9 mouse cellular contexts compared by ENCODE assay signal in the genomic region with DNA sequence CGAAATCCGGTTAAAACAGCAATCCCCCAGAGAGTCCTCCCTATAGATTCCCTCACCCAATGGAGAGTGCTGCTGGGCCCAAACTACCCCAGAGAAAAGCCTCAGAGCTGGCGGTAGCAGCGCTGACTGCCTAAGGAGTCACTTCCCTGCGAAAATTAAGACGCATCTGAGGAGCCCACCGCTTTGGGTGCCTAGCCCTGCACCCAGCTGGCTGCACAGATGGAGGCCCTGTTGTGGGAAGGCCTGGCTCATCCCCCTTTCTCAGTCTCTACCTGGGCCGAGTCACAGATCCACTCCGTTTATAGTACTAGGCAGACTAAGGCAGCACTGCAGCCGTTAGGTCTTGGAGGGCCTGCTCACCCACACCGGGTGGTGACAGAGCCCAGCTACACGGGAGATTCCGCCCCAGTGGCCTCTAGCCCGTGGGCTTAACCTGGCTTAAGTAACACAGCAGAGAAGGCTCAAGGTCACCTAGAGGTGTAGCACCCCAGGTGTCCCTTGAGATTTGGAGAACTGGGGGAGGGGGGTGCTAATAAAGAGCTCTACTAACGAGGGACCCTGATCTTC. TPM values are rescaled to one million over a fixed set of nuclear protein-coding genes. Genes with fewer than 3 reads are reported as not detected.
DNase-seq lines count a peak whose midpoint lies in the region; ATAC-seq and TF ChIP-seq lines count a peak whose summit lies in the region.
"Had no signal": no experiment of that assay in that cellular context is flagged by ENCODE, and none has a peak within 500 bp of the region (broad histone marks: within the 10 kb centered on the region; RNA-seq: fewer than 3 reads in every experiment).

No protein-coding gene starts in this region.

- peak overlapping the region; percentile 24; the same call in 1 of the 2 replicates for H3K4me3 ChIP-seq in embryonic fibroblast, embryonic 13.5 days (ENCODE audit: insufficient read depth, low read length)
- peak overlapping the region; percentile 68 for H3K4me3 ChIP-seq in intestine, embryonic 15.5 days (replicated peaks)

- no peak for ATAC-seq in intestine, embryonic 15.5 days

- 14% methylated on average over 15 of the region's 15 CpGs for WGBS in intestine, embryonic 15.5 days

- H3K27ac ChIP-seq in embryonic fibroblast, embryonic 13.5 days (ENCODE audit: insufficient read depth, low read length), result no peak overlapping the region
- H3K27ac ChIP-seq in intestine, embryonic 15.5 days, result no peak overlapping the region

- no peak for TF ChIP-seq POLR2A in embryonic fibroblast, embryonic 13.5 days (IDR thresholded peaks at IDR 0.05; ENCODE audit: low read depth, low read length)

- TF ChIP-seq CTCF in embryonic fibroblast, embryonic 13.5 days (IDR thresholded peaks at IDR 0.05; ENCODE audit: borderline replicate concordance, insufficient read depth, low read length), result no peak

- no peaks in the 10 kb centered on the region for H3K9me3 ChIP-seq in intestine, embryonic 15.5 days

- peak overlapping the region; percentile 74 for H3K9ac ChIP-seq in intestine, embryonic 15.5 days

- peak; percentile 49 for DNase-seq in kidney, adult 18-20 months
- no peak for DNase-seq in kidney, adult 11 months
- DNase-seq in neural tube, embryonic 10.5 days (ENCODE audit: extremely low spot score, low spot score), result peak; percentile 48
- no peak for DNase-seq in frontal cortex, postnatal 10 days (ENCODE audit: low spot score in 2 of 2)
- no peak for DNase-seq in right cerebral cortex, postnatal 25 days
- DNase-seq in layer of hippocampus, adult 9-10 months (ENCODE audit: low spot score), result no peak

- peaks cover 84% of the 10 kb centered on the region for H3K27me3 ChIP-seq in intestine, embryonic 15.5 days (replicated peaks)
- H3K27me3 ChIP-seq: CH12.LX had no signal

- peak overlapping the region; percentile 95 for H3K4me2 ChIP-seq in intestine, embryonic 15.5 days (replicated peaks)

- no peaks in the 10 kb centered on the region for H3K4me1 ChIP-seq in embryonic fibroblast, embryonic 13.5 days (ENCODE audit: control insufficient read depth, insufficient read depth, low read length)
- H3K4me1 ChIP-seq in intestine, embryonic 15.5 days (replicated peaks), result peaks cover 24% of the 10 kb centered on the region

- no peaks in the 10 kb centered on the region for H3K36me3 ChIP-seq in intestine, embryonic 15.5 days

RNA-seq across cellular contexts. Expression of gene Prdm16, which starts 1.7 kb away (rescaled TPM):
- polyA plus RNA-seq in embryonic fibroblast, embryonic 13.5 days (2011; ENCODE audit: insufficient read length, low read depth, missing spikeins), result 3.1 and 3.8 TPM in 2 replicates
- 16.4 and 17.7 TPM in 2 replicates for polyA plus RNA-seq in intestine, embryonic 15.5 days (2015; fragmentation: Nextera tagmentation; extraction: Ambion mirVana)

RNA-seq across cellular contexts. Expression of gene Actrt2, which starts 29.3 kb away (rescaled TPM):
- not detected in 2 replicates for polyA plus RNA-seq in embryonic fibroblast, embryonic 13.5 days (2011; ENCODE audit: insufficient read length, low read depth, missing spikeins)
- not detected in 2 replicates for polyA plus RNA-seq in intestine, embryonic 15.5 days (2015; fragmentation: Nextera tagmentation; extraction: Ambion mirVana)

Comparison
In these comparisons a context has a peak if more than half of its experiments do, and no peak if none do; other contexts are left out.
1. DNase-seq: peak in kidney, adult 18-20 months (single experiment) and neural tube, embryonic 10.5 days (single experiment); none in kidney, adult 11 months (single experiment), frontal cortex, postnatal 10 days (0 of 2), right cerebral cortex, postnatal 25 days (single experiment) and layer of hippocampus, adult 9-10 months (single experiment).